Mouse (Mus musculus) cerebellum, adult 2 months (tissue): ENCODE measurements around the gene Zfp120.
"Not testable (repeated sequence)": the region's sequence is repeated elsewhere in the genome, so short reads cannot be mapped to it uniquely, and the experiment has no call there.

Source experiments
- CTCF ChIP-seq: fragments of 200-500 bp; IDR thresholded peaks from 2 replicates; pipeline ENCODE4 v1.5.1; 2011; ENCODE audit warnings: low read depth, mild to moderate bottlenecking, control low read depth, low read length, moderate library complexity, borderline replicate concordance; ENCODE audit not compliant: insufficient read depth
- POLR2A ChIP-seq: fragments of 200-500 bp; IDR thresholded peaks from 2 replicates; pipeline ENCODE4 v1.6.1; 2011; ENCODE audit warnings: low read length, control low read depth, borderline replicate concordance; ENCODE audit not compliant: insufficient read depth

GRCm38 (mm10) chr2:150181046-150181445 lies 44.5 kb upstream of the Zfp120 start:
- not testable (repeated sequence) for TF ChIP-seq POLR2A, CTCF
